Mouse (Mus musculus) forebrain, embryonic 11.5 days (tissue): Measurements from ENCODE around the gene Spata22. TPM values are rescaled to one million over a fixed set of nuclear protein-coding genes. Genes with fewer than 3 reads are reported as not detected.
"Not testable (repeated sequence)": the region's sequence is repeated elsewhere in the genome, so short reads cannot be mapped to it uniquely, and the experiment has no call there.

Experiments used
- ATAC-seq: fragments of 200-750 bp; cut with Nextera tagmentation; replicated peaks from 2 replicates; pipeline ENCODE4 v1.8.0; 2017; ENCODE audit warnings: moderate TSS enrichment; ENCODE audit not compliant: low FRiP score
- DNase-seq: peaks from one replicate; pipeline ENCODE4 v3.0.0-alpha.2; 2017; ENCODE audit warnings: low spot score
- H3K27ac ChIP-seq: fragments of 300-500 bp; sonication (generic); 2 replicates; pipeline ENCODE4 v1.5.1; 2014; ENCODE audit warnings: low read depth, low read length
- H3K27me3 ChIP-seq: fragments of 300-500 bp; sonication (generic); 2 replicates; pipeline ENCODE4 v1.6.1; 2014; ENCODE audit warnings: mild to moderate bottlenecking, low read length, mixed read lengths; ENCODE audit not compliant: control insufficient read depth, insufficient read depth
- H3K36me3 ChIP-seq: fragments of 300-500 bp; sonication (generic); 2 replicates; pipeline ENCODE4 v1.6.1; 2014; ENCODE audit warnings: mild to moderate bottlenecking, low read length, moderate library complexity, mixed read lengths; ENCODE audit not compliant: control insufficient read depth, insufficient read depth
- H3K4me1 ChIP-seq: fragments of 300-500 bp; sonication (generic); replicated peaks from 2 replicates; pipeline ENCODE4 v1.6.1; 2014; ENCODE audit warnings: low read length, mixed read lengths; ENCODE audit not compliant: control insufficient read depth, insufficient read depth
- H3K4me2 ChIP-seq: fragments of 300-500 bp; sonication (generic); 2 replicates; pipeline ENCODE4 v1.6.1; 2014; ENCODE audit warnings: low read depth, mild to moderate bottlenecking, low read length, moderate library complexity, mixed read lengths; ENCODE audit not compliant: severe bottlenecking
- H3K4me3 ChIP-seq: fragments of 300-500 bp; sonication (generic); 2 replicates; pipeline ENCODE4 v1.5.1; 2014; ENCODE audit warnings: low read depth, low read length
- H3K9ac ChIP-seq: fragments of 300-500 bp; sonication (generic); 2 replicates; pipeline ENCODE4 v1.6.1; 2014; ENCODE audit warnings: low read length
- H3K9me3 ChIP-seq: fragments of 300-500 bp; sonication (generic); 2 replicates; pipeline ENCODE4 v1.6.1; 2016; ENCODE audit warnings: low read length, mixed read lengths; ENCODE audit not compliant: control insufficient read depth
- WGBS: fragments of 180-500 bp; shearing (Covaris S2); extraction: QIAGEN DNeasy Blood & Tissue Kit; methylation state at CpG from one replicate; pipeline ENCODE4 v1.1.7; 2014; 5-methylcytosine and 5-hydroxymethylcytosine counted together
- polyA plus RNA-seq: library from polyadenylated mRNA; unstranded; fragments of >200 nt; fragmentation: Nextera tagmentation; extraction: Ambion mirVana; gene quantifications from 2 replicates; pipeline ENCODE4 v1.2.1, GENCODE M21; 2014

The Spata22 gene
- polyA plus RNA-seq, 1 experiment from 2014 or later: not detected

GRCm38 (mm10) chr11:73318581-73318980, 11.0 kb upstream of the Spata22 start:
- ATAC-seq, H3K4me2 ChIP-seq, H3K4me1 ChIP-seq, H3K9ac ChIP-seq, H3K27me3 ChIP-seq, H3K9me3 ChIP-seq, H3K36me3 ChIP-seq, H3K27ac ChIP-seq, DNase-seq, H3K4me3 ChIP-seq: not testable (repeated sequence)
- WGBS: 82% methylated on average over 2 of the region's 2 CpGs

- DNase-seq, H3K4me1 ChIP-seq, ATAC-seq, H3K9me3 ChIP-seq, H3K27ac ChIP-seq, H3K4me3 ChIP-seq, H3K36me3 ChIP-seq, H3K4me2 ChIP-seq, H3K27me3 ChIP-seq, H3K9ac ChIP-seq: not testable (repeated sequence)
- 90% methylated on average over 13 of the region's 13 CpGs for WGBS
These were observed 8.5 kb upstream of the Spata22 start for GRCm38 (mm10) chr11:73321064-73321463.

GRCm38 (mm10) chr11:73323906-73324830, 5.4 kb upstream of the Spata22 start:
- Histone ChIP-seq H3K36me3 (no peaks in the 10 kb centered on the region), H3K27ac (no peak overlapping the region), H3K9me3 (no peaks in the 10 kb centered on the region), H3K4me1 (no peaks in the 10 kb centered on the region), H3K9ac (no peak overlapping the region), H3K4me3 (no peak overlapping the region), H3K27me3 (no peaks in the 10 kb centered on the region), H3K4me2 (no peak overlapping the region)
- 79% methylated on average over 9 of the region's 9 CpGs for WGBS
- ATAC-seq: no peak
- no peak for DNase-seq

- no peak overlapping the region for H3K9ac ChIP-seq
- no peak overlapping the region for H3K4me2 ChIP-seq
- no peaks in the 10 kb centered on the region for H3K36me3 ChIP-seq
- H3K9me3 ChIP-seq: no peaks in the 10 kb centered on the region; the same call in 1 of the 2 replicates
- ATAC-seq (no peak), DNase-seq (no peak)
- no peaks in the 10 kb centered on the region for H3K4me1 ChIP-seq
- H3K27me3 ChIP-seq: no peaks in the 10 kb centered on the region
- no peak overlapping the region for H3K27ac ChIP-seq
- no peak overlapping the region for H3K4me3 ChIP-seq
- 75% methylated on average over 12 of the region's 12 CpGs for WGBS
These were observed 3.1 kb upstream of the Spata22 start for GRCm38 (mm10) chr11:73326485-73326886.

GRCm38 (mm10) chr11:73327361-73327760, 2.2 kb upstream of the Spata22 start:
- no peak overlapping the region for H3K27ac ChIP-seq
- H3K4me2 ChIP-seq: no peak overlapping the region
- ATAC-seq (no peak), DNase-seq (no peak)
- no peaks in the 10 kb centered on the region; the same call in 1 of the 2 replicates for H3K9me3 ChIP-seq
- H3K27me3 ChIP-seq: no peaks in the 10 kb centered on the region
- no peak overlapping the region for H3K4me3 ChIP-seq
- H3K9ac ChIP-seq: no peak overlapping the region
- H3K4me1 ChIP-seq: no peaks in the 10 kb centered on the region
- no peaks in the 10 kb centered on the region for H3K36me3 ChIP-seq
- WGBS: 91% methylated on average over 4 of the region's 4 CpGs

- DNase-seq (no peak), ATAC-seq (no peak)
- WGBS: 77% methylated on average over 2 of the region's 2 CpGs
- no peaks in the 10 kb centered on the region for H3K27me3 ChIP-seq
- no peak overlapping the region for H3K4me3 ChIP-seq
- no peak overlapping the region for H3K4me2 ChIP-seq
- H3K9me3 ChIP-seq: no peaks in the 10 kb centered on the region; the same call in 1 of the 2 replicates
- H3K4me1 ChIP-seq: no peaks in the 10 kb centered on the region
- H3K27ac ChIP-seq: no peak overlapping the region
- no peaks in the 10 kb centered on the region for H3K36me3 ChIP-seq
- no peak overlapping the region for H3K9ac ChIP-seq
These were observed 3.8 kb downstream of the Spata22 start for GRCm38 (mm10) chr11:73333357-73333756.

GRCm38 (mm10) chr11:73336919-73337318, 7.4 kb downstream of the Spata22 start:
- DNase-seq: no peak
- no peak for ATAC-seq
- Histone ChIP-seq H3K9me3 (no peaks in the 10 kb centered on the region), H3K9ac (no peak overlapping the region), H3K4me3 (no peak overlapping the region), H3K36me3 (no peaks in the 10 kb centered on the region), H3K27ac (no peak overlapping the region), H3K27me3 (no peaks in the 10 kb centered on the region), H3K4me2 (no peak overlapping the region), H3K4me1 (no peaks in the 10 kb centered on the region)
- 87% methylated on average over 4 of the region's 4 CpGs for WGBS

- Histone ChIP-seq H3K4me3 (no peak within 1 kb of the TSS), H3K4me1 (no peaks in the 10 kb centered on the region), H3K27me3 (no peaks in the 10 kb centered on the region), H3K36me3 (no peaks in the 10 kb centered on the region), H3K4me2 (no peak within 1 kb of the TSS), H3K27ac (no peak within 1 kb of the TSS), H3K9ac (no peak within 1 kb of the TSS), H3K9me3 (no peaks in the 10 kb centered on the region)
- WGBS: 55% methylated on average over 3 of the region's 3 CpGs
- DNase-seq (no peak), ATAC-seq (no peak)
These were observed 20.9 kb downstream of the Spata22 start, which contains the start of gene Olfr20 for GRCm38 (mm10) chr11:73350483-73350882. TSS of gene Olfr20 (plus strand) at chr11:73350783.

- no peak within 1 kb of the TSS for H3K4me2 ChIP-seq
- 86% methylated on average over 2 of the region's 2 CpGs for WGBS
- no peaks in the 10 kb centered on the region; the same call in 1 of the 2 replicates for H3K9me3 ChIP-seq
- no peaks in the 10 kb centered on the region for H3K4me1 ChIP-seq
- H3K27me3 ChIP-seq: no peaks in the 10 kb centered on the region
- no peak within 1 kb of the TSS for H3K9ac ChIP-seq
- H3K36me3 ChIP-seq: no peaks in the 10 kb centered on the region
- ATAC-seq (no peak), DNase-seq (no peak)
- no peak within 1 kb of the TSS for H3K27ac ChIP-seq
- no peak within 1 kb of the TSS for H3K4me3 ChIP-seq
These were observed 41.4 kb downstream of the Spata22 start, which contains the start of gene Olfr376 for GRCm38 (mm10) chr11:73370946-73371345. TSS of gene Olfr376 (plus strand) at chr11:73371246.
